Mouse (Mus musculus): Measurements from ENCODE around the gene Ppt1.

DNA sequence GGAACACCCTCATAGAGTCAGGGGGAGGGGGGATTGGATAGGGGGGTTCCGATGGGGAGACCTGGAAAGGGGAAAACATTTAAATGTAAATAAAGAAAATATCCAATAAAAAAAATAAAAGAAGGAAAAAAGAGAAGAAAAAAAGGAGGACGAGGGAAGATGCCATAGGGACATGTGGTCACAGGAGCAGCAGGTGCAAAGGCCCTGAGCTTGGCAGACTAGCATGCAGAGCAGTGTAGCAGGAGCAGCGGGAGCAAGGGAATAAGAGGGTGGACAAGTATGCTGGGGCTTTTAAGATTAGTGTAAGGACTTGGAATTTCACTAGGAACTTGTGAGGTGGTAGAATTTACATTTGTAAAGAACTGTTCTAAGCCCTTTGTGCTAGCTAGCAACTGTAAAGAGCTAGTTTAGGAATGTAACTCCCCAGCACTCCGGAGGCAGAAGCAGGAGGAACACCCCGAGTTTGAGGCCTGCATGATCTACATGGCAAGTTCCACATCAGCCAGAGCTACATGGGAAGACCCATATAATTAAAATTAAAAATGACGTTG is 1.2 kb downstream of the Ppt1 start:
- TF ChIP-seq POLR2A (IDR thresholded peaks at IDR 0.05; ENCODE audit: extremely low read depth, insufficient read depth, low read length), result no peak
- TF ChIP-seq CTCF (IDR thresholded peaks at IDR 0.05; ENCODE audit: low read depth, low read length), result no peak

All from liver, adult 2 months (tissue).